In genomic region chr1:22902992-22903391, GRCm38 (mm10) we compare ENCODE assay signal across 28 mouse cellular contexts.
"Had no signal": no experiment of that assay in that cellular context is flagged by ENCODE, and none has a peak within 500 bp of the region (broad histone marks: within the 10 kb centered on the region; RNA-seq: fewer than 3 reads in every experiment).

No protein-coding gene starts in this region.

- H3K9me3 ChIP-seq: heart, embryonic 10.5 days; heart, embryonic 12.5 days; hindbrain, embryonic 10.5 days; hindbrain, embryonic 12.5 days; intestine, embryonic 15.5 days; limb, embryonic 10.5 days; limb, embryonic 12.5 days; liver, embryonic 13.5 days; liver, embryonic 15.5 days had no signal

- H3K27ac ChIP-seq: gastrocnemius, adult 2 months; heart, embryonic 10.5 days; hindbrain, embryonic 10.5 days; hindbrain, embryonic 12.5 days; hindbrain, embryonic 14.5 days; intestine, embryonic 15.5 days; layer of hippocampus, adult 2 months; left cerebral cortex, adult 2 months; limb, embryonic 10.5 days; limb, embryonic 12.5 days; liver, embryonic 13.5 days; liver, embryonic 15.5 days had no signal

- DNase-seq: gastrocnemius, adult 2 months; gastrocnemius, postnatal 10 days; gastrocnemius, postnatal 25 days; heart, adult 18-20 months; heart, postnatal 10 days; heart, postnatal 4 days; kidney, adult 18-20 months; kidney, adult 8-10 months; kidney, postnatal 10 days; kidney, postnatal 25 days; kidney, postnatal 4 days; liver; liver, embryonic 13.5 days had no signal

- H3K36me3 ChIP-seq: heart, embryonic 10.5 days; heart, embryonic 12.5 days; hindbrain, embryonic 10.5 days; hindbrain, embryonic 12.5 days; intestine, embryonic 15.5 days; limb, embryonic 10.5 days; limb, embryonic 12.5 days; liver, embryonic 13.5 days; liver, embryonic 15.5 days had no signal

- H3K9ac ChIP-seq: heart, embryonic 12.5 days; hindbrain, embryonic 12.5 days; hindbrain, embryonic 14.5 days; intestine, embryonic 15.5 days; limb, embryonic 12.5 days; liver, embryonic 13.5 days; liver, embryonic 15.5 days had no signal

- H3K27me3 ChIP-seq: heart, embryonic 12.5 days; hindbrain, embryonic 12.5 days; intestine, embryonic 15.5 days; limb, embryonic 12.5 days; liver, embryonic 13.5 days; liver, embryonic 15.5 days had no signal

- H3K4me3 ChIP-seq: gastrocnemius, adult 2 months; heart, embryonic 10.5 days; heart, embryonic 12.5 days; hindbrain, embryonic 10.5 days; hindbrain, embryonic 12.5 days; intestine, embryonic 15.5 days; layer of hippocampus, adult 2 months; left cerebral cortex, adult 2 months; limb, embryonic 10.5 days; limb, embryonic 12.5 days; liver, embryonic 13.5 days; liver, embryonic 15.5 days had no signal

- H3K4me2 ChIP-seq: heart, embryonic 12.5 days; hindbrain, embryonic 12.5 days; hindbrain, embryonic 14.5 days; intestine, embryonic 15.5 days; limb, embryonic 12.5 days; liver, embryonic 11.5 days; liver, embryonic 13.5 days; liver, embryonic 15.5 days had no signal

- ATAC-seq: hindbrain, embryonic 16.5 days; inflammation-experienced regulatory T-cells, adult 6 months; intestine, embryonic 15.5 days; intestine, postnatal 0 days had no signal

- H3K4me1 ChIP-seq: heart, embryonic 10.5 days; heart, embryonic 12.5 days; hindbrain, embryonic 10.5 days; hindbrain, embryonic 12.5 days; intestine, embryonic 15.5 days; limb, embryonic 10.5 days; limb, embryonic 12.5 days; liver, embryonic 13.5 days; liver, embryonic 15.5 days had no signal
